Mouse (Mus musculus): ENCODE data around the gene Ldlrad3. TPM values are rescaled to one million over a fixed set of nuclear protein-coding genes. Genes with fewer than 3 reads are reported as not detected.

The Ldlrad3 gene
- polyA plus RNA-seq, 1 experiment from 2014 or later = 4.6 TPM

- Histone ChIP-seq H3K4me1 (ENCODE audit: insufficient read depth) (peaks cover 5% of the 10 kb centered on the region), H3K36me3 (replicated peaks; ENCODE audit: insufficient read depth, low read length) (no peaks in the 10 kb centered on the region), H3K27ac (ENCODE audit: low read depth) (no peak overlapping the region), H3K9ac (replicated peaks) (no peak overlapping the region), H3K4me2 (ENCODE audit: low read depth, low read length) (no peak overlapping the region), H3K9me3 (ENCODE audit: low read length) (no peaks in the 10 kb centered on the region), H3K27me3 (ENCODE audit: insufficient read depth, low read length) (no peaks in the 10 kb centered on the region), H3K4me3 (ENCODE audit: low read depth, low read length) (no peak overlapping the region)
- 80% methylated on average over 16 of the region's 16 CpGs for WGBS (ENCODE audit: insufficient replicate concordance)
- DNase-seq = no peak
- TF ChIP-seq CTCF (IDR thresholded peaks at IDR 0.05; ENCODE audit: low read depth) (no peak), EP300 (IDR thresholded peaks at IDR 0.05; ENCODE audit: low read depth) (no peak)
- ATAC-seq = no peak
Measured at GRCm38 (mm10) chr2:102048296-102049175, 137.6 kb downstream of the Ldlrad3 start.

GRCm38 (mm10) chr2:102046481-102046880 is 139.7 kb downstream of the Ldlrad3 start:
- Histone ChIP-seq H3K36me3 (replicated peaks; ENCODE audit: insufficient read depth, low read length) (peaks cover 6% of the 10 kb centered on the region; the same call in 1 of the 2 replicates), H3K9me3 (ENCODE audit: low read length) (no peaks in the 10 kb centered on the region), H3K9ac (replicated peaks) (no peak overlapping the region), H3K4me1 (ENCODE audit: insufficient read depth) (peaks cover 5% of the 10 kb centered on the region), H3K4me3 (ENCODE audit: low read depth, low read length) (no peak overlapping the region), H3K27ac (ENCODE audit: low read depth) (no peak overlapping the region), H3K27me3 (ENCODE audit: insufficient read depth, low read length) (no peaks in the 10 kb centered on the region), H3K4me2 (ENCODE audit: low read depth, low read length) (no peak overlapping the region)
- ATAC-seq (no peak), DNase-seq (no peak)
- no peak for TF ChIP-seq EP300 (IDR thresholded peaks at IDR 0.05; ENCODE audit: low read depth)
- 86% methylated on average over 7 of the region's 7 CpGs for WGBS (ENCODE audit: insufficient replicate concordance)

GRCm38 (mm10) chr2:102040456-102040855 is 145.7 kb downstream of the Ldlrad3 start:
- no peak overlapping the region for H3K27ac ChIP-seq (ENCODE audit: low read depth)
- H3K4me3 ChIP-seq (ENCODE audit: low read depth, low read length) = no peak overlapping the region
- ATAC-seq (no peak), DNase-seq (no peak)
- no peak for TF ChIP-seq CTCF (IDR thresholded peaks at IDR 0.05; ENCODE audit: low read depth)
- TF ChIP-seq EP300 (IDR thresholded peaks at IDR 0.05; ENCODE audit: low read depth) = no peak
- peaks cover 22% of the 10 kb centered on the region for H3K4me1 ChIP-seq (ENCODE audit: insufficient read depth)
- H3K36me3 ChIP-seq (replicated peaks; ENCODE audit: insufficient read depth, low read length) = peaks cover 7% of the 10 kb centered on the region; the same call in 1 of the 2 replicates
- no peaks in the 10 kb centered on the region for H3K27me3 ChIP-seq (ENCODE audit: insufficient read depth, low read length)
- no peak overlapping the region for H3K4me2 ChIP-seq (ENCODE audit: low read depth, low read length)
- no peaks in the 10 kb centered on the region for H3K9me3 ChIP-seq (ENCODE audit: low read length)
- H3K9ac ChIP-seq (replicated peaks) = no peak overlapping the region
- 87% methylated on average over 5 of the region's 5 CpGs for WGBS (ENCODE audit: insufficient replicate concordance)

- H3K4me3 ChIP-seq (ENCODE audit: low read depth, low read length) = 0 out of 2 replicates have a peak overlapping the region, but pooled peaks have one; percentile 2
- DNase-seq (no peak), ATAC-seq (no peak)
- no peaks in the 10 kb centered on the region for H3K27me3 ChIP-seq (ENCODE audit: insufficient read depth, low read length)
- WGBS (ENCODE audit: insufficient replicate concordance) = 52% methylated on average over 2 of the region's 2 CpGs
- H3K4me2 ChIP-seq (ENCODE audit: low read depth, low read length) = no peak overlapping the region
- H3K9me3 ChIP-seq (ENCODE audit: low read length) = no peaks in the 10 kb centered on the region
- no peak overlapping the region for H3K9ac ChIP-seq (replicated peaks)
- TF ChIP-seq CTCF (IDR thresholded peaks at IDR 0.05; ENCODE audit: low read depth) (no peak), EP300 (IDR thresholded peaks at IDR 0.05; ENCODE audit: low read depth) (no peak)
- peaks cover 22% of the 10 kb centered on the region for H3K4me1 ChIP-seq (ENCODE audit: insufficient read depth)
- peaks cover 7% of the 10 kb centered on the region; the same call in 1 of the 2 replicates for H3K36me3 ChIP-seq (replicated peaks; ENCODE audit: insufficient read depth, low read length)
- H3K27ac ChIP-seq (ENCODE audit: low read depth) = peak overlapping the region; percentile 76
Measured at GRCm38 (mm10) chr2:102040011-102040410, 146.2 kb downstream of the Ldlrad3 start.

GRCm38 (mm10) chr2:102038895-102039667 is 147.1 kb downstream of the Ldlrad3 start:
- ATAC-seq = peak; percentile 61
- Histone ChIP-seq H3K4me1 (ENCODE audit: insufficient read depth) (peaks cover 22% of the 10 kb centered on the region), H3K4me3 (ENCODE audit: low read depth, low read length) (no peak overlapping the region)

More at GRCm38 (mm10) chr2:102038895-102039667, 147.1 kb downstream of the Ldlrad3 start:
- no peaks in the 10 kb centered on the region for H3K9me3 ChIP-seq (ENCODE audit: low read length)
- TF ChIP-seq CTCF (IDR thresholded peaks at IDR 0.05; ENCODE audit: low read depth) (no peak), EP300 (IDR thresholded peaks at IDR 0.05; ENCODE audit: low read depth) (no peak)
- H3K4me2 ChIP-seq (ENCODE audit: low read depth, low read length) = no peak overlapping the region
- 45% methylated on average over 7 of the region's 7 CpGs for WGBS (ENCODE audit: insufficient replicate concordance)
- peak; percentile 43 for DNase-seq
- peak overlapping the region; percentile 76 for H3K27ac ChIP-seq (ENCODE audit: low read depth)
- no peak overlapping the region for H3K9ac ChIP-seq (replicated peaks)
- peaks cover 7% of the 10 kb centered on the region; the same call in 1 of the 2 replicates for H3K36me3 ChIP-seq (replicated peaks; ENCODE audit: insufficient read depth, low read length)
- H3K27me3 ChIP-seq (ENCODE audit: insufficient read depth, low read length) = no peaks in the 10 kb centered on the region

Measured in liver, postnatal 0 days (tissue).